Mouse (Mus musculus) neural tube, embryonic 11.5 days (tissue): Measurements from ENCODE around the gene Mgst1. TPM values are rescaled to one million over a fixed set of nuclear protein-coding genes. Genes with fewer than 3 reads are reported as not detected.

Experiments
- ATAC-seq: fragments of 200-750 bp; cut with Nextera tagmentation; 2 replicates; pipeline ENCODE4 v1.8.0; 2017; ENCODE audit warnings: moderate number of reproducible peaks, mild to moderate bottlenecking, moderate TSS enrichment, moderate library complexity; ENCODE audit not compliant: insufficient read depth, low FRiP score, low TSS enrichment
- DNase-seq: peaks from one replicate; pipeline ENCODE4 v3.0.0-alpha.2; 2015; ENCODE audit warnings: low spot score
- H3K27ac ChIP-seq: fragments of 300-500 bp; sonication (generic); 2 replicates; pipeline ENCODE4 v1.5.1; 2014; ENCODE audit warnings: low read depth, mild to moderate bottlenecking, low read length
- H3K27me3 ChIP-seq: fragments of 300-500 bp; sonication (generic); 2 replicates; pipeline ENCODE4 v1.6.1; 2014; ENCODE audit warnings: mild to moderate bottlenecking, low read length, mixed read lengths; ENCODE audit not compliant: control insufficient read depth, insufficient read depth
- H3K36me3 ChIP-seq: fragments of 300-500 bp; sonication (generic); 2 replicates; pipeline ENCODE4 v1.6.1; 2014; ENCODE audit warnings: mild to moderate bottlenecking, low read length, moderate library complexity, mixed read lengths; ENCODE audit not compliant: control insufficient read depth, insufficient read depth
- H3K4me1 ChIP-seq: fragments of 300-500 bp; sonication (generic); 2 replicates; pipeline ENCODE4 v1.6.1; 2014; ENCODE audit warnings: low read length, mixed read lengths; ENCODE audit not compliant: control insufficient read depth, insufficient read depth
- H3K4me2 ChIP-seq: fragments of 300-500 bp; sonication (generic); 2 replicates; pipeline ENCODE4 v1.6.1; 2014; ENCODE audit warnings: low read depth, mild to moderate bottlenecking, moderate library complexity
- H3K4me3 ChIP-seq: fragments of 300-500 bp; sonication (generic); 2 replicates; pipeline ENCODE4 v1.5.1; 2014; ENCODE audit warnings: low read depth, low read length
- H3K9ac ChIP-seq: fragments of 300-500 bp; sonication (generic); 2 replicates; pipeline ENCODE4 v1.6.1; 2014; ENCODE audit warnings: mild to moderate bottlenecking, low read length
- H3K9me3 ChIP-seq: fragments of 300-500 bp; sonication (generic); 2 replicates; pipeline ENCODE4 v1.6.1; 2016; ENCODE audit warnings: low read length; ENCODE audit not compliant: control insufficient read depth
- WGBS: fragments of 180-500 bp; shearing (Covaris S2); extraction: QIAGEN DNeasy Blood & Tissue Kit; methylation state at CpG from one replicate; pipeline ENCODE4 v1.1.7; 2014; 5-methylcytosine and 5-hydroxymethylcytosine counted together
- polyA plus RNA-seq: library from polyadenylated mRNA; unstranded; fragments of >200 nt; fragmentation: Nextera tagmentation; extraction: Ambion mirVana; gene quantifications from 2 replicates; pipeline ENCODE4 v1.2.1, GENCODE M21; 2014

The Mgst1 gene
- polyA plus RNA-seq = 59.7 and 61.3 TPM in 2 replicates

- no peaks in the 10 kb centered on the region for H3K4me1 ChIP-seq
- 0% methylated on average over 5 of the region's 5 CpGs for WGBS
- H3K36me3 ChIP-seq = no peaks in the 10 kb centered on the region
- H3K27ac ChIP-seq = no peak within 1 kb of the TSS
- H3K27me3 ChIP-seq = no peaks in the 10 kb centered on the region
- no peaks in the 10 kb centered on the region for H3K9me3 ChIP-seq
- H3K4me2 ChIP-seq = peak within 1 kb of the TSS; percentile 76
- peak; percentile 19 for DNase-seq
- peak within 1 kb of the TSS; percentile 57 for H3K9ac ChIP-seq
- ATAC-seq = peak; percentile 43
- H3K4me3 ChIP-seq = peak within 1 kb of the TSS; percentile 40
Measured at GRCm38 (mm10) chr6:138139930-138140329, at the start of gene Mgst1. Mgst1 (plus strand) TSS chr6:138140316.

- Histone ChIP-seq H3K36me3 (no peaks in the 10 kb centered on the region), H3K4me2 (no peak overlapping the region), H3K9ac (no peak overlapping the region), H3K9me3 (no peaks in the 10 kb centered on the region), H3K4me3 (no peak overlapping the region), H3K27ac (no peak overlapping the region), H3K4me1 (no peaks in the 10 kb centered on the region), H3K27me3 (no peaks in the 10 kb centered on the region)
- DNase-seq (no peak), ATAC-seq (no peak)
- WGBS = 93% methylated on average over 7 of the region's 7 CpGs
Measured at GRCm38 (mm10) chr6:138092432-138092831, 47.7 kb upstream of the Mgst1 start.

- H3K9ac ChIP-seq = no peak overlapping the region
- H3K9me3 ChIP-seq = no peaks in the 10 kb centered on the region
- no peaks in the 10 kb centered on the region for H3K4me1 ChIP-seq
- no peak overlapping the region for H3K4me2 ChIP-seq
- DNase-seq (no peak), ATAC-seq (no peak)
- 82% methylated on average over 3 of the region's 3 CpGs for WGBS
- H3K27ac ChIP-seq = no peak overlapping the region
- no peak overlapping the region for H3K4me3 ChIP-seq
- no peaks in the 10 kb centered on the region for H3K36me3 ChIP-seq
- H3K27me3 ChIP-seq = no peaks in the 10 kb centered on the region
Measured at GRCm38 (mm10) chr6:138095060-138095459, 45.1 kb upstream of the Mgst1 start.

- H3K4me1 ChIP-seq = no peaks in the 10 kb centered on the region
- no peak overlapping the region for H3K27ac ChIP-seq
- H3K36me3 ChIP-seq = no peaks in the 10 kb centered on the region
- no peak overlapping the region for H3K4me2 ChIP-seq
- H3K9me3 ChIP-seq = no peaks in the 10 kb centered on the region
- H3K4me3 ChIP-seq = no peak overlapping the region
- no peak overlapping the region for H3K9ac ChIP-seq
- 89% methylated on average over 3 of the region's 3 CpGs for WGBS
- H3K27me3 ChIP-seq = no peaks in the 10 kb centered on the region
- ATAC-seq (no peak), DNase-seq (no peak)
Measured at GRCm38 (mm10) chr6:138099646-138100045, 40.5 kb upstream of the Mgst1 start.

- H3K4me2 ChIP-seq = no peak overlapping the region
- no peaks in the 10 kb centered on the region for H3K9me3 ChIP-seq
- no peaks in the 10 kb centered on the region for H3K27me3 ChIP-seq
- ATAC-seq (no peak), DNase-seq (no peak)
- H3K4me3 ChIP-seq = no peak overlapping the region
- H3K4me1 ChIP-seq = no peaks in the 10 kb centered on the region
- H3K27ac ChIP-seq = no peak overlapping the region
- H3K36me3 ChIP-seq = no peaks in the 10 kb centered on the region
- H3K9ac ChIP-seq = no peak overlapping the region
- WGBS = 85% methylated on average over 4 of the region's 4 CpGs
Measured at GRCm38 (mm10) chr6:138101843-138102242, 38.3 kb upstream of the Mgst1 start.

GRCm38 (mm10) chr6:138102940-138103339 is 37.2 kb upstream of the Mgst1 start:
- Histone ChIP-seq H3K4me3 (no peak overlapping the region), H3K36me3 (no peaks in the 10 kb centered on the region), H3K4me2 (no peak overlapping the region), H3K27ac (no peak overlapping the region), H3K9ac (no peak overlapping the region), H3K4me1 (no peaks in the 10 kb centered on the region), H3K27me3 (no peaks in the 10 kb centered on the region), H3K9me3 (no peaks in the 10 kb centered on the region)
- WGBS = 86% methylated on average over 7 of the region's 7 CpGs
- ATAC-seq = no peak
- DNase-seq = no peak

GRCm38 (mm10) chr6:138104559-138104958 is 35.6 kb upstream of the Mgst1 start:
- no peak overlapping the region for H3K27ac ChIP-seq
- H3K4me2 ChIP-seq = no peak overlapping the region
- H3K27me3 ChIP-seq = no peaks in the 10 kb centered on the region
- H3K36me3 ChIP-seq = no peaks in the 10 kb centered on the region
- no peaks in the 10 kb centered on the region for H3K4me1 ChIP-seq
- DNase-seq = no peak
- no peak overlapping the region for H3K9ac ChIP-seq
- no peak overlapping the region for H3K4me3 ChIP-seq
- ATAC-seq = no peak
- no peaks in the 10 kb centered on the region for H3K9me3 ChIP-seq

- Histone ChIP-seq H3K4me3 (no peak overlapping the region), H3K4me1 (no peaks in the 10 kb centered on the region), H3K4me2 (no peak overlapping the region), H3K9ac (no peak overlapping the region), H3K27me3 (no peaks in the 10 kb centered on the region), H3K9me3 (no peaks in the 10 kb centered on the region), H3K27ac (no peak overlapping the region), H3K36me3 (no peaks in the 10 kb centered on the region)
- WGBS = 85% methylated on average over 3 of the region's 3 CpGs
- ATAC-seq (no peak), DNase-seq (no peak)
Measured at GRCm38 (mm10) chr6:138117496-138117895, 22.6 kb upstream of the Mgst1 start.

- ATAC-seq = no peak
- H3K9me3 ChIP-seq = no peaks in the 10 kb centered on the region
- H3K4me2 ChIP-seq = no peak overlapping the region
- no peaks in the 10 kb centered on the region for H3K4me1 ChIP-seq
- H3K4me3 ChIP-seq = no peak overlapping the region
- DNase-seq = no peak
- no peak overlapping the region for H3K9ac ChIP-seq
- no peaks in the 10 kb centered on the region for H3K36me3 ChIP-seq
- WGBS = 91% methylated on average over 10 of the region's 10 CpGs
- H3K27me3 ChIP-seq = no peaks in the 10 kb centered on the region
- no peak overlapping the region for H3K27ac ChIP-seq
Measured at GRCm38 (mm10) chr6:138128392-138129335, 11.5 kb upstream of the Mgst1 start.
